Mouse (Mus musculus): ENCODE results near the gene Rere.
A peak's percentile ranks its signal among the peaks of the same experiment; 100 is the strongest.
"Not testable (repeated sequence)": the region's sequence is repeated elsewhere in the genome, so short reads cannot be mapped to it uniquely, and the experiment has no call there.

Rere gene

GRCm38 (mm10) chr4:150518826-150519225 is 237.4 kb downstream of the Rere start:
- no peak for DNase-seq

DNA sequence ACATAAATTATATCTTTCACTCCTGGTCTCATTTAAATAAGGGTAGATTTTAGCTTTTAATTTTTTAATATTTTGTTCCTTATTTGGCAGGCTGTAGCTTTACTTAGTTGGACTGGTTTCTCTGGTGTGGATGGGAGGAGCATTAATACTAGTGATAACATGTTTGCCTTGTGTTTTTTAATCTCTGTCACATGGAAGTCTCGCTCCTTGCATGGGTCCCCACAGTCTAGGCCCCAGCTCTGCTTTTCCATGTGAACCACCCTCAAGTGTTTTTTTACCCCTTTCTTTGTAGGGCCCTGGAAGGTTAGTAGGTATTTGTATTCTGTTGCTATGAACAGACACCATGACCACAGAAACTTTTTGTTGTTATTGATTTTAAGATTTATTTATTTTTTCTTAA is 238.6 kb downstream of the Rere start:
- DNase-seq = no peak

GRCm38 (mm10) chr4:150522425-150522824 is 241.0 kb downstream of the Rere start:
- no peak for DNase-seq

GRCm38 (mm10) chr4:150523351-150523750 is 241.9 kb downstream of the Rere start:
- DNase-seq = no peak

GRCm38 (mm10) chr4:150526269-150526668 is 244.8 kb downstream of the Rere start:
- DNase-seq = no peak

DNA sequence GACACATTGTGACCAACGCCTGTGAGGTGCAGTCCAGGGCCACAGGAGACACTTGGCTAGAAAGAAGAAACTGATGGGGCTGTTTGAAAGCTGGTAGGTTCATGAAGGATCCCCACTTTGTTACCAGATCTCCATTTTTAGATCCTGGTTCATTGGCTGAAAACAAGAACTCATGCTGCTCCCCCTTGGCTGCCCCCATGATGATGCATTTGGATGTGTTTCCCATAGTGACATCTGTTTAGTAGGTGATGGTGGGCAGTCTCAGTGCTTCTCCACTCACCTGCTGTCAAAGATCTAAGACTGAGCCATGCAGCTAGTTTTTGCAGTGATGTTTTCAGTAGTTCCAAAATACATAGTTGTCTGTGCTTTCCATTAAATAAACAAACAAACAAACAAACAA is 247.0 kb downstream of the Rere start:
- DNase-seq = no peak

DNA sequence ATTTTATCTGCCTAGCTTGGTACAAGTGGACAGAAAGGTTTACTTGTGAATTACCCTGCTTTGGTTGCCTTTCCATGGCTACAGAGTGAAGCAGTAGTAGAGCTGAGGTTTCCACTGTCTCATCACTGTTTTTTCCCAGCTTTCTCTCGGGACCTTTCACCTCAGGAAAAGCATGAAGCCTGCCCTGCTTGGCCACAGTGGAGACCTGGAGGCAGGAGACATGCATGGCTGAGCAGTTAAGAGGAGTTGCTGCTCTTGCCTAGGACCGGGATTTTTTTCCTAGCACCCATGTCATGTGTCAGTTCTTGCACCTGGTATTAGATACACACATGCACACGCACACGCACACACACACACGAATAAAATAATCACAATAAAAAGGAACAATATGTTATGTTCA is 247.4 kb downstream of the Rere start:
- DNase-seq = peak in 1 of 2 experiments; percentile 24

DNA sequence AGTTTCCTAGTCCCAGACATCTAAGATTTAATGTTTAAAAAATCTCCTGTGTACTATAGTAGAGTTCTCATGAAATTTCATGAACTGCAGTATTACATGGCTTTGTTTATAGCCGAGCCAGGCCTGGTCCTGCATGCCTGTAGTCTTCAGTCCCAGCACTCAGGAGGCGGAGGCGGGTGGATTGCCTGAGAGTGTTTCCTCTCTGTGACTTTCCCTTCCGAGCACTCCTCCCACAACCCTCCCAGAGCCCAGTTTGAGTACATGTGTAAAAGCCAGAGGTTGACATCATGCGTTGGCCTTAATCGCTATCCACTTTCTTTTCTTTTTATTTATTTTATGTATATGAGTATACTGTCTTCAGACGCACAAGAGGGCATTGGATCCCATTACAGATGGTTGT is 250.4 kb downstream of the Rere start:
- DNase-seq = no peak

- DNase-seq = no peak
Observed at GRCm38 (mm10) chr4:150536821-150537510, 255.5 kb downstream of the Rere start.

DNA sequence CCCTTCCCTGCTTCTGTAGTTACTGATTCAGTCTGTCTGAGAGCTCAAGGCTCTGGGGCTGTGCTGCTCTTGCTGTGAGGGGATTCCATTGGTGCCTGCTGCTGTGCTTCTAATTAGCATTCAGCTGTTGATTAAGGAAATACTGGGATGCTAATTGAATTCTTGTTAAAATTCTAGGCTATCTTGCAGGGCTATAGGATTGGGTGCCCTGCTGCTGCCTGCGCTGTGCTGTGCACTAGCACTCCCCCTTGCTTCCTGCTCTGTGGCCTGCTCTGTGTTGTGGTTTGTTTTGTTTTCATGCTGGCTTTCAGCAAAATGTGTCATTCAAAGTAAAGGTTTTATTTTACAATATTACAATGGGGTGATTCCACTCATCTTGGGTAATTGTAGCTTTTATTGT is 258.4 kb downstream of the Rere start:
- no peak for DNase-seq

DNA sequence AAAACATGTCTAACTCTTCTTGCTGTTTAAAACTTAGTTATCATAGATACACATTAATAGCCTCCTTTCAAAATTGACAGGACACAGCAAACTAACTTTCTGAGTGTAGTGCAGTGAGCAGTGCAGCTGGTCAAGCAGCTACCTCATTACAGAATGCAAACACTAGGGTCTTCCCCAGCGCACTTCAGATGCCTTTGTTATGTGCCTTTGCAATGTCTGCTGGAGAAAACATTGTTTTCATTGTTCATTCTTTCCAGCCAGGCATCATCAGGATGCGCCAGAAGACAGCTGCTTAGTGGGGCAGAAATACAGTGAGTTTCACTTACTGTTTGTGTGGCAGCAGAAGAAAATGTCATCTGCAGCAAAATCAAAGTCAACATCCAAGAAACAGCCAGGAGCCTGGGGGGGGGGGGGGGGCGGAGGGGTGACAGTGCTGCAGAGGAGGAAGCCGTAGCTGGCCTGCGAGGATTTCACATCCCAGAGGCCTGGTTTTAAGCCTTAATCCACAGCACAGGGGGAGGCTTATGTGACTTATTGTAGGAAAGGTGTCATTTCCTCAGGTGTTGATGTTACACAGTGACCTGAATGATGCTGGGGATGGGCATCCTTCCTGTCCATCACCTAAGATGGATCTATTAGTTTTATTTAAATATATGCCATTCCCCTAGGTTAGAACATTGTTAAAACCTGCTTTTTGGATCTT is 259.1 kb downstream of the Rere start:
- no peak for DNase-seq

DNA sequence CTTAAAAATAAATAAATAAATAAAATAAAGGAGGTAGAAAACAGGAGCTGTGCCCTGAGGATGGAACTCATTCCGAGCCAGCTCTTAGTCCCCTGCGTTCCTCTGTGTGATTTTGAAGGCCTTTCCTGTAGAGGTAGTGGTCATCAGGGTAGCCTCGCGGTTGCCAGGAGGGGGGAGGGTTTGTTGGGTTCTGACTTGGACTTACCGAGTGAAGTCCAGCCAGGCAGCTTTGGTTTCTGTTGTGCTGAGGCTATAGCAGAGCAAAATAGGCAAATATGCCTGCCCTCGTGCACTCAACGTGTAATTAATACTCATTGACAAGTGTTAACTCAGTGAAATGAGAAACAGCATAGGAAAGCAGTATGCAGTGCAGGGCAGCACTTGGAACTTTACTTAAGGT is 262.8 kb downstream of the Rere start:
- DNase-seq = peak in 1 of 2 experiments; percentile 33

- DNase-seq = peak in 1 of 2 experiments; percentile 43
Observed at GRCm38 (mm10) chr4:150544652-150545258, 263.3 kb downstream of the Rere start.

GRCm38 (mm10) chr4:150545775-150546174 is 264.3 kb downstream of the Rere start:
- DNase-seq = no peak

DNA sequence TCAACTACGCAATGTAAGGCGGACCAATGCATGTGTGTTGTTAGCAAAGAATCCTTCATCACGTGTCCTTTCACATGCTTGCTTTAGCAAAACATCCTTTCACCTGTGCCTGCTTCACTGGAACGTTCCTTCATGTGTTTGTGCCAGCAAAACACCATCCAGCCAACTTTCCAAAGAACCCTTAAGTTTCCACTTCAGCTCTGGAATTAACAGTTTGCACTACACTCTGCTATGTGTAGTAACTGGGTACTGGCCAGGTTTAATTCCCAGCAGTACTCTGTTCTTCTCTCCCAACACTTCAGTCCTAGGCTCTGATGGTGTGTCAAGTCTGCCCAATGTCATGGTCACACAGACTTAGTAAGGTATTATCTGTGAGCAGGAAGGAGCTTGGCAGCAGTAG is 264.9 kb downstream of the Rere start:
- not testable (repeated sequence) for DNase-seq

- no peak for DNase-seq
Observed at GRCm38 (mm10) chr4:150549393-150549792, 267.9 kb downstream of the Rere start.

- DNase-seq = no peak
Observed at GRCm38 (mm10) chr4:150549989-150550716, 268.7 kb downstream of the Rere start.

DNA sequence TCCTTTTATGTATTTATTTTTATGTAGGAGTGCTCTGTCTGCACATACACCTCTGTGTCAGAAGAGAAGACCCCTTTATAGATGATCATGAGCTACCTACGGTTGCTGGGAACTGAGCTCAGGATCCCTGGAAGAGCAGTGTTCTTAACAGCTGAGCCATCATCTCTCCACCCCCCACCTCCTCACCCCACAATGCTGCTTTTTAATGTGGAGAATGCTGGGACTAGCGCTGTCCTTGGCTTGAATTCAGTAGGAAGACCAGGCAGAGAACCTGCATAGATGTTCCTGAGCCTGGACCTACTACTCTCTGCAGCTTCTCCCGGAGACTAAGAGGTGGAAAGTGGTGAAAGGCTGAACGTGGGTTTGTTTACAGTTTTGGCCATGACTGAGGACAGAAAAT is 269.9 kb downstream of the Rere start:
- DNase-seq = no peak

- no peak for DNase-seq
Observed at GRCm38 (mm10) chr4:150552751-150553600, 271.5 kb downstream of the Rere start.

DNA sequence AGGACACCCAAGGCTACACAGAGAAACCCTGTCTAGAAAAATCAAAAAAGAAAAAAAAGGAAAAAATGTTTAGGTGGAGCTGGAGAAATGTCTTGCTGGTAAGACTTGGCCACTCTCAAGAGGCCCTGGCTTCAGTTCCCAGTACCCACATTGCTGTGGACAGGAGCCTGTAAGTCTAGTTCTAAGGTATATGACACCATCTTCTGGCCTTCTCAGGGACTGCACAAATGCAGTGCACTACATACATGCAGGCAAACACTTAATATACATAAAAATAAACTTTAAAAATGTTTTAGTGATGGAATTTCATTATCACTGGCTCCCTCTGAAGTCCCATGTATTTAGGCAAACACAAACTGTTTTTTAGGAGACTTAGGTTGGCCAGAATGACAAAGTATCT is 274.3 kb downstream of the Rere start:
- no peak for DNase-seq

- peak; percentile 78 to 86 for DNase-seq
Observed at GRCm38 (mm10) chr4:150556382-150557221, 275.2 kb downstream of the Rere start.

Measured in kidney, postnatal 4 days (tissue).